Mouse (Mus musculus): Measurements from ENCODE around the gene Cavin4. TPM values are rescaled to one million over a fixed set of nuclear protein-coding genes. Genes with fewer than 3 reads are reported as not detected.

Gene Cavin4
- polyA plus RNA-seq, 1 experiment from 2014 or later, result 0.15 TPM

GRCm38 (mm10) chr4:48716817-48717216, 53.5 kb downstream of the Cavin4 start:
- no peaks in the 10 kb centered on the region for H3K9me3 ChIP-seq (ENCODE audit: control insufficient read depth, low read length)
- WGBS, result 49% methylated on average over 4 of the region's 4 CpGs
- H3K36me3 ChIP-seq (ENCODE audit: control insufficient read depth, insufficient read depth, low read length), result no peaks in the 10 kb centered on the region
- H3K4me2 ChIP-seq, result no peak overlapping the region
- no peak overlapping the region for H3K9ac ChIP-seq (ENCODE audit: low read depth, low read length)
- no peak for ATAC-seq (replicated peaks; ENCODE audit: low FRiP score)
- H3K4me3 ChIP-seq (ENCODE audit: low read depth, low read length), result no peak overlapping the region
- no peak for DNase-seq (ENCODE audit: low spot score)
- H3K27me3 ChIP-seq (replicated peaks; ENCODE audit: control insufficient read depth, insufficient read depth, low read length), result no peaks in the 10 kb centered on the region
- no peak overlapping the region for H3K27ac ChIP-seq (ENCODE audit: low read depth, low read length)
- no peaks in the 10 kb centered on the region for H3K4me1 ChIP-seq (replicated peaks; ENCODE audit: control insufficient read depth, insufficient read depth, low read length)

Other genes starting within 250 kb of the Cavin4 start
- 69.3 and 73.3 TPM in 2 replicates for gene Tex10, start 190.1 kb upstream of the Cavin4 start, polyA plus RNA-seq (2014; fragmentation: Nextera tagmentation; extraction: Ambion mirVana)
- 13.6 and 16.6 TPM in 2 replicates for gene Msantd3, start 123.6 kb upstream of the Cavin4 start, polyA plus RNA-seq (2014; fragmentation: Nextera tagmentation; extraction: Ambion mirVana)
- 25.0 and 25.8 TPM in 2 replicates for gene Tmeff1, start 78.3 kb upstream of the Cavin4 start, polyA plus RNA-seq (2014; fragmentation: Nextera tagmentation; extraction: Ambion mirVana)